Mouse (Mus musculus): ENCODE results near the gene Rin3. TPM values are rescaled to one million over a fixed set of nuclear protein-coding genes. Genes with fewer than 3 reads are reported as not detected.

Rin3 gene
- total RNA-seq, 2 experiments from 2014 or later, result 4.0 to 4.5 TPM

- intact Hi-C loops (cut with DNase I), result no loop called here
- DNase-seq, result no peak
Observed at GRCm38 (mm10) chr12:102296967-102297366, 14.1 kb downstream of the Rin3 start.

DNA sequence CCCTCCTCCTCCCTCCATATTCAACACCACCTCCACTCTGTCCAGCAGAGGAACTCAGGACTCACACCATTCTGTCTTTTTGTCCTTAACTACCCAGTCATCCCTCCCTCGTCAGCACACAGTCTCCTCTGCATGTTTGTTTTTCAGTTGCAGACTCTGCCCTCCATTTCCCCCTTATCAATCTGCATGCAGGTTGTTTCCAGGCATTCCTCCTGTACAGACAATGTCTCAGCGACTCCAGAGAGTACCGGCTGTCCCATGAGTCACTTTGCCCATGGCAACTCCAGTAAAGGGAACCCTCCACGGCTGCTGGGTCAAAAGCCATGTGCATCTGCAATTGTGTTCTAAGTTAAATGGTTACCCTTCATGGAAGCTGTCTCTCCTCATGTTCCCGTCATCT is 16.4 kb downstream of the Rin3 start:
- DNase-seq, result no peak
- intact Hi-C loops (cut with DNase I), result no loop called here

DNA sequence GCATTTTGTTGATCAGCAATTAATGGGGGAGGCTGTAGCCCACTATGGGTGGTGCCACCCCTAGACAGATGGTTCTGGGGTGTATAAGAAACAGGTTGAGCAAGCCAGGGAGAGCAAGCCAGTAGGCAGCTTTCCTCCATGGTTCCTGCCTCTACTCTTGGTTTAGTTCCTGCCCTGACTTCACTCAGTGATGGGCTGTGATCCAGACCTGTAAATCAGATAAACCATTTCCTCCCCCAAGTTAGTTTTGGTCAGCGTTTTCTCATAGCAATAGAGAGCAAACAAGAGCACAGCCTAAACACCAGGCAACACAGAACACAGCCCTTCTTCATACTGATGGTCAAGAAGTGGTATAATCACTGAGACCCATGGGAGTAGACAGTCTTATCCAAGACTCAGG is 18.7 kb downstream of the Rin3 start:
- no peak for DNase-seq
- intact Hi-C loops (cut with DNase I), result no loop called here

DNA sequence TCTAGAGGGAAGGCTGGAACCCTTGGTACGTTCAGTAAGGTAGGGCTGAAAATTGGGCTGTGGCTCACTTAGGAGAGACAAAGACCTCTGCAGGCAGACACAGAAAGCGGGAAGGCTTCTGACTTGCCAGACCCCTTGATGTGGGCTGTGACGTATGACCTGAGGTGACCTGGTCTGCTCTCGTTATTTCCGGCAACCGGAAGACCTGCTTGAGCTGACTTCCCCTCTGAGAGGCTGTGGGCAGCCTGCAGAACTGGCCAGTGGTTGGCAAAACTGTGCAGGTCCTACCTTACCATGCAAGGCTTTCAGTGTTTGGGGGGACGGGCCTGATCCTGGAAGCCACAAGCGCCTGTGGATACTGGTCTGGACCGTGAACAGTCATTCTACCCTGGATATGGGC is 19.5 kb downstream of the Rin3 start:
- no peak for DNase-seq
- intact Hi-C loops (cut with DNase I), result no loop called here

DNA sequence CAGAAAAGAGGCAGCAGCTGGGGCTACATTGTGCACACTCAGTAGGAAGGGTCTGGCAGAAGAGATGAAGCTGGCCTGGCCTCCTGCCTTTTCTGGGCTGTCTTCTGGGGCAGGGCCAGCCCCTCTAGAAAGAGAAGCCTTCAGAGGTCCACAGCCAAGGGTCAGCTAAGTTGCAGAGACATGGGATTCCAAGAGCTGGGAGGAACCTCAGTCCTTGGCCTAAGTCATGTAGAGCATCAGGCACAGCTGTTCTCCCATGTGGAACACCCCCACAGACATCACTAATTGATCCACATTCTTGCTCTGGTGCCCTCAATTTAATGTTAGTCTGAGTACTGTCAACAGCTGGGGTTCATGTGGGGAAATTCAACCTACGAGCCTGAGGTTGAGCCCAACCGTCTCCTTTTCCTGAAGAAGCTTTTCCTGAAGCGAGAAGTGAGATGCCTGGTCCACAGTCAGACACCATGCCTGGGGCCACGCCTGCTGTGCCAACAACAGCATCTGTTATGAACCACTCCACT is 20.0 kb downstream of the Rin3 start:
- intact Hi-C loops (cut with DNase I), result no loop called here
- peak; percentile 62 for DNase-seq

DNA sequence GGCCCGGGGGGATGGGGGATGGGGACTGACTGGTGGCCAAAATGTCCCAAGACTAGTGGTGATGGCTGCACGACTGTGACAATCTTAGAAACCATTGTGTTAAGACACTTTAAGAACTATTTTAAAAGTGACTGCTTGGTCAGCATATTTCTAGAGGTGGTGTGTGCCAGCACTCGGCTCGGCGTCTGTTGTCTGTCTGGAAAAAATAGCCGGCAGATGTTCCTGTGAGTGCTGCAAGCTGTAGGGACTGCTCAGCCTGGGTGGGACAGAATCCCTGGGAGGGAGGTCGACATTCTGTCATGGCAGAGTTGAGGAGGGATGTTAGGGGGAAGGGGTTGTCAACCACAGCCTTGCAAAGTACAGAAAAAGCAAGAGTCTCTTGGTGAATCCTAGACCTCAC is 21.0 kb downstream of the Rin3 start:
- DNase-seq, result peak; percentile 35
- intact Hi-C loops (cut with DNase I), result no loop called here

- intact Hi-C loops (cut with DNase I), result no loop called here
- DNase-seq, result peak; percentile 60
Observed at GRCm38 (mm10) chr12:102305069-102305836, 22.4 kb downstream of the Rin3 start.

GRCm38 (mm10) chr12:102308001-102308456 is 25.2 kb downstream of the Rin3 start:
- DNase-seq, result peak; percentile 70
- intact Hi-C loops (cut with DNase I), result no loop called here

- intact Hi-C loops (cut with DNase I), result no loop called here
- peak; percentile 89 for DNase-seq
Observed at GRCm38 (mm10) chr12:102308457-102309011, 25.7 kb downstream of the Rin3 start.

GRCm38 (mm10) chr12:102309099-102309799 is 26.4 kb downstream of the Rin3 start:
- no peak for DNase-seq
- intact Hi-C loops (cut with DNase I), result no loop called here

GRCm38 (mm10) chr12:102309800-102310195 is 26.9 kb downstream of the Rin3 start:
- DNase-seq, result no peak
- intact Hi-C loops (cut with DNase I), result no loop called here

DNA sequence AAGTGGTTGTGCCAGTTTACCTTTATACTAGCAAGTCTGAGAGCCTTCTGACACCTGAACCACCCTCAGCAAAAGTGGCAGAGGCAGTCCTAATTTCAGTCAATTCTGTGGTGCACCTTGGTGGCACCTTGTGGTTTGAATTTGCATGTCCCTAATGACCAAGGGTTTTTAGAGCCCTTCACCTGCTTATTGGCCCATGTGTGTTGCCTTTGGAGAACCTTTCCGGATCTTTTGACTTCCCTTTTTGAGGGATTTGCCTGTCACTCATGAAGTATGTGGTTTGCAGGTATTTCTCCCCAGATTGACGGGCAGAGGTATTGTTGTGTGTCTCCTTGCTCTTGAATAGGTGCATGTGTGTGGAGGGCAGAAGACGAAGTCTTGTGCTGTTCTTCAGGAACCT is 27.4 kb downstream of the Rin3 start:
- intact Hi-C loops (cut with DNase I), result no loop called here
- DNase-seq, result no peak

DNA sequence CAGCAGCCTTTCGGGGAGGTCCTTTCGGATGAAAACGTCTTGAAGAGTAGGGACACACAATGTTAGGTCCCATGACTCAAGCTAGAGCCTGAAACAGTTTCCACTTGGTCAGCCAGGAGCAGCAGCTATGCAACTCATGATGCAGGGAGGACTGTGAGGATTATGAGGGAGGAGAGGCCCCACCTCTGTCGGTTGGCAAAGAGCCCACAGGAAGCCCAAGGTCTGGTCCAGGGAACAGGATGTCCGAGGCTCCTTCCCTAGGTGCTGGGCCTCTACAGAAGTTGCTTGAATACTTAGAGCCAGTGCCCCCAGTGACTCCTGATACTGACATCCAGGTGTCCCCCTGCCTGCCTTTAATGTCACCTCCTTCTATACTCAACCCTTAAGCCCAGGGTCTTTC is 28.6 kb downstream of the Rin3 start:
- intact Hi-C loops (cut with DNase I), result no loop called here
- no peak for DNase-seq

- intact Hi-C loops (cut with DNase I), result no loop called here
Observed at GRCm38 (mm10) chr12:102319150-102319549, 36.3 kb downstream of the Rin3 start.

DNA sequence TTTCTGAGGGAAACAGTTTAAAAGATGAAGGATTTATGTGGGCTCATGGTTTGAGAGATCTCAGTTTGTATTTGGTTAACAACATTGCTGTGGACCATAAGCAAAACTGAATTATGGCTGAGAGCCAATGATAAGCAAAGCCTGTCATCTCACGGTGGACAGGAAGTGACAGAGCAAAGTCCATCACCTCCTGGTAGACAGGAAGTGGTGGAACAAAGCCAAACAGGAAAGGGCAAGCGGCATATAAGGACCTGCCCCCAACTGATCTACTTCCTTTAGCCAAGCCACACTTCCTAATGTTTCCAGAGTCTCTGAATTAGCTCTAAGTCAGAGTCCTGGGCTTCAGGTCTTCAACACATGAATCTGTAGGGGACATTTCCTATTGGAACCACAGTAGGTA is 37.1 kb downstream of the Rin3 start:
- intact Hi-C loops (cut with DNase I), result no loop called here
- no peak for DNase-seq

More at GRCm38 (mm10) chr12:102319150-102319549, 36.3 kb downstream of the Rin3 start:
- DNase-seq, result no peak

- no peak for DNase-seq
- intact Hi-C loops (cut with DNase I), result no loop called here
Observed at GRCm38 (mm10) chr12:102320322-102320721, 37.5 kb downstream of the Rin3 start.

DNA sequence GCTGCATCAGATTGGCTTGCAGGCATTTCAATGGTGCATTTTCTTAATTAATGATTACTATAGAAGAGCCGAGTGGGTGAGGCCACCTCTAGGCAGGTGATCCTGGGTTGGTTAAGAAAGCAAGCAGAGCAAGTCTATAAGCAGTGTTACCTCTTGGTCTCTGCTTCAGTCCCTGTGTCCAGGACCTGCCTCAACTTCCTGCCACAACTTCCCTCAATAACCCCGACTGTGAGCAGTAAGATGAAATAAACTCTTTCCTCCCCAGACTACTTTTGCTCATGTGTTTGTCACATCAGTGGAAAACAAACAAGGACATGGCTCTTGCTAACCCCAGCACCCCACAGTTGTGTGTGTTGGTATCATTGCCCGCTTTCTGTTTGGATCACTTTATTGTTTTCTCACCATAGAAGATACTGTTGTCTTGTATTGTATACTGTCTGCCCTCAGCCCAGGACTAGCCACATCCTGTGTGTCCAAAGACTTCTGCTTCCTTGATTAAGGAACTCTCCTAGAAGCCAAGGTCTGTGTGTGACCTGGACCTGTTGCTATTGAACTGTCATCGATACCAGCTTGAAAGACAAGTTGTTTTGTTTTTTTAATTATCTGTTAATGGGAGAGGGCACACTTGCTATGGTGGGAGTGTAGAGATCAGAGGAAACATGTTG is 38.3 kb downstream of the Rin3 start:
- intact Hi-C loops (cut with DNase I), result no loop called here
- no peak for DNase-seq

DNA sequence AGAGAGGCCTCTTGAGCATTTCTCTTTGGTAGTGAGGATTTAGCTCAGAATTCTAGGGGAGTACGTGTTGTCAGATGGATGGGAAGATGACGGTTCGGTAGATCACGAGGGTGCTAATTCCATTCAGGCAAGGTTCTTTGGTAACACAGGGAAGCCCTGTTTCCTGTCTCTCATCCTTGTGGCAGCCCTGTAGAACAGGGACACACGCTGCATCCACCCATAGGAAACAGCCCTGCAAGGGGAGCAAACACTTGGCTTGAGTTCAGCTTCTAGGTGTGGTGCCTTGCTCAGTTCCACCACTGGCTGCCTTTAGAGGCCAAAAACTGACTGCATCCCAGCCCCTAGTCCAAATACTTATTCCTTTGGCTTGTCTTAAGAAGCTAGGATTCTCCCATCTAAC is 39.0 kb downstream of the Rin3 start:
- intact Hi-C loops (cut with DNase I), result no loop called here
- DNase-seq, result no peak

DNA sequence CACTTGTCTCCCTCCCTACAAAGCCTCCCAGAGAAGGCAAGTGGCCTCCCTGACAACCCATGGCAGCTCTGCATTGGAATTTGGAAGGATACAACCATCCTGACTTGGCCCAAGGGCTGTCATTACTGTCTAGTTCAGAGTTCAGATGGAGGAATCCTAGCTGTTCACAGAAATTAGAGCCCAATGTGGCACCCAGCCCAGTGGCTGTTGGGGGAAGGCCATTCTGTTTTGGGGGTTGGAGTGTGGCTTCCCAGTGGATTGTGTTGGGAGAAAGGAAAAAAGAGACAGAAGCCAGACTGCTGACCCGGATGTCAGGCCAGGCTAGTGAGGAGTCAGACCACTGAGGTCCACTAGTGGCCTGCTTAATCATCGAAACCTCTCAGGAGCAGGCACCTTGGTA is 40.5 kb downstream of the Rin3 start:
- intact Hi-C loops (cut with DNase I), result no loop called here
- no peak for DNase-seq

GRCm38 (mm10) chr12:102324156-102324885 is 41.5 kb downstream of the Rin3 start:
- no peak for DNase-seq
- intact Hi-C loops (cut with DNase I), result no loop called here

- no peak for DNase-seq
- intact Hi-C loops (cut with DNase I), result no loop called here
Observed at GRCm38 (mm10) chr12:102324886-102325220, 42.0 kb downstream of the Rin3 start.

All from left cerebral cortex, postnatal 4 days (tissue).